Mouse (Mus musculus) E14TG2a.4 (cell line): ENCODE data around the gene Pacrg.

Source experiments
- CTCF ChIP-seq: conservative IDR thresholded peaks from 2 replicates; pipeline ENCODE4 v1.5.1; 2014; ENCODE audit warnings: low read length
- NANOG ChIP-seq: IDR thresholded peaks from 2 replicates; pipeline ENCODE4 v1.6.1; 2014; ENCODE audit warnings: borderline replicate concordance, low read length, mixed read lengths

DNA sequence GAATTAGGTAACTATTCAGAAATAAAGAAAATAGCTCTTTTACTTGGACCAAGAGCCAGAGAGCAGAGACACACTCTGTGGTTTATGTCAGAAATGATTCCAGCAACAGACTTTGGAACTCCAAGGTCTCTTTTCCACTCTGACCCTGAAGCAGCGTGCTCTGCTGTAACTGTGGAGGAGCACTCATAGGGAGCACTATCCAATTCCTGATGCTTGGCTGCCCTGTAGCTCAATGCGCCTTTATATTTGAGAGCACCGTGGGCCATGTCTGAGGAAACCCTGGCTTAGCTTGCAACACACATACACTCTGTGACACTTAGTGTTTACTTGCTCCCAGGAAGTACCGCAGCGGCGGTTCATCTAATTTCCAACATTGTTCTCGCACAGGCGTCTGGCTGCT is 344.0 kb downstream of the Pacrg start:
- TF ChIP-seq CTCF (no peak), NANOG (no peak)
